Mouse (Mus musculus): Measurements from ENCODE around the gene Tigar. TPM values are rescaled to one million over a fixed set of nuclear protein-coding genes. Genes with fewer than 3 reads are reported as not detected.

Gene Tigar
- polyA plus RNA-seq, 1 experiment from 2014 or later, result 9.1 TPM

- ATAC-seq (ENCODE audit: insufficient number of reproducible peaks, low FRiP score), result peak; percentile 72
- H3K4me2 ChIP-seq, result peak overlapping the region; percentile 89
- peak overlapping the region; percentile 55 for H3K4me3 ChIP-seq
- peak overlapping the region; percentile 67 for H3K9ac ChIP-seq
- WGBS, result 1% methylated on average over 59 of the region's 59 CpGs
- no peaks in the 10 kb centered on the region for H3K9me3 ChIP-seq (replicated peaks)
- H3K36me3 ChIP-seq, result no peaks in the 10 kb centered on the region
- peaks cover 25% of the 10 kb centered on the region for H3K27me3 ChIP-seq (replicated peaks)
- H3K4me1 ChIP-seq (replicated peaks), result peaks cover 20% of the 10 kb centered on the region
- H3K27ac ChIP-seq (ENCODE audit: poor library complexity, severe bottlenecking), result no peak overlapping the region
These were observed 29.3 kb downstream of the Tigar start for GRCm38 (mm10) chr6:127079867-127080731.

GRCm38 (mm10) chr6:127072817-127073216 is 36.5 kb downstream of the Tigar start, which contains the start of gene Fgf23:
Fgf23 (plus strand) TSS chr6:127072902.
- no peaks in the 10 kb centered on the region for H3K9me3 ChIP-seq (replicated peaks)
- H3K36me3 ChIP-seq, result no peaks in the 10 kb centered on the region
- H3K9ac ChIP-seq, result no peak within 1 kb of the TSS
- H3K4me1 ChIP-seq (replicated peaks), result peaks cover 14% of the 10 kb centered on the region
- no peak within 1 kb of the TSS for H3K27ac ChIP-seq (ENCODE audit: poor library complexity, severe bottlenecking)
- WGBS, result 9% methylated on average over 5 of the region's 5 CpGs
- no peak within 1 kb of the TSS for H3K4me3 ChIP-seq
- H3K4me2 ChIP-seq, result peak within 1 kb of the TSS; percentile 24
- ATAC-seq (ENCODE audit: insufficient number of reproducible peaks, low FRiP score), result peak; percentile 80
- H3K27me3 ChIP-seq (replicated peaks), result no peaks in the 10 kb centered on the region

GRCm38 (mm10) chr6:127064815-127065214 is 44.5 kb downstream of the Tigar start:
- H3K4me3 ChIP-seq, result peak overlapping the region; percentile 39
- H3K27ac ChIP-seq (ENCODE audit: poor library complexity, severe bottlenecking), result peak overlapping the region; percentile 73
- H3K27me3 ChIP-seq (replicated peaks), result no peaks in the 10 kb centered on the region
- peak; percentile 76 for ATAC-seq (ENCODE audit: insufficient number of reproducible peaks, low FRiP score)
- H3K4me2 ChIP-seq, result peak overlapping the region; percentile 64
- H3K4me1 ChIP-seq (replicated peaks), result peaks cover 21% of the 10 kb centered on the region
- 1% methylated on average over 14 of the region's 14 CpGs for WGBS
- peak overlapping the region; percentile 64 for H3K9ac ChIP-seq
- H3K36me3 ChIP-seq, result no peaks in the 10 kb centered on the region
- no peaks in the 10 kb centered on the region for H3K9me3 ChIP-seq (replicated peaks)

- no peak overlapping the region for H3K4me2 ChIP-seq
- H3K27me3 ChIP-seq (replicated peaks), result no peaks in the 10 kb centered on the region
- H3K4me1 ChIP-seq (replicated peaks), result peaks cover 21% of the 10 kb centered on the region
- no peaks in the 10 kb centered on the region for H3K36me3 ChIP-seq
- no peaks in the 10 kb centered on the region for H3K9me3 ChIP-seq (replicated peaks)
- no peak overlapping the region for H3K27ac ChIP-seq (ENCODE audit: poor library complexity, severe bottlenecking)
- H3K4me3 ChIP-seq, result no peak overlapping the region
- whole genome bisulfite sequencing, result 78% methylated on average over 3 of the region's 3 CpGs
- no peak for ATAC-seq (ENCODE audit: insufficient number of reproducible peaks, low FRiP score)
- no peak overlapping the region for H3K9ac ChIP-seq
These were observed 45.4 kb downstream of the Tigar start for GRCm38 (mm10) chr6:127063915-127064314.

GRCm38 (mm10) chr6:127059975-127060374 is 49.4 kb downstream of the Tigar start:
- Histone ChIP-seq H3K4me2 (no peak overlapping the region), H3K27me3 (replicated peaks) (no peaks in the 10 kb centered on the region), H3K9ac (no peak overlapping the region), H3K27ac (ENCODE audit: poor library complexity, severe bottlenecking) (no peak overlapping the region), H3K36me3 (no peaks in the 10 kb centered on the region), H3K9me3 (replicated peaks) (no peaks in the 10 kb centered on the region), H3K4me3 (no peak overlapping the region), H3K4me1 (replicated peaks) (peaks cover 10% of the 10 kb centered on the region)
- WGBS, result 82% methylated on average over 4 of the region's 4 CpGs
- ATAC-seq (ENCODE audit: insufficient number of reproducible peaks, low FRiP score), result no peak

GRCm38 (mm10) chr6:127056990-127057588 is 52.3 kb downstream of the Tigar start:
- Histone ChIP-seq H3K36me3 (no peaks in the 10 kb centered on the region), H3K4me2 (no peak overlapping the region), H3K27me3 (replicated peaks) (no peaks in the 10 kb centered on the region), H3K4me3 (no peak overlapping the region), H3K9me3 (replicated peaks) (no peaks in the 10 kb centered on the region), H3K4me1 (replicated peaks) (no peaks in the 10 kb centered on the region), H3K9ac (no peak overlapping the region), H3K27ac (ENCODE audit: poor library complexity, severe bottlenecking) (no peak overlapping the region)
- ATAC-seq (ENCODE audit: insufficient number of reproducible peaks, low FRiP score), result no peak
- 67% methylated on average over 12 of the region's 12 CpGs for WGBS

- 67% methylated on average over 4 of the region's 4 CpGs for WGBS
- Histone ChIP-seq H3K27ac (ENCODE audit: poor library complexity, severe bottlenecking) (no peak overlapping the region), H3K9ac (no peak overlapping the region), H3K4me2 (no peak overlapping the region), H3K4me1 (replicated peaks) (no peaks in the 10 kb centered on the region), H3K36me3 (no peaks in the 10 kb centered on the region), H3K27me3 (replicated peaks) (no peaks in the 10 kb centered on the region), H3K9me3 (replicated peaks) (no peaks in the 10 kb centered on the region), H3K4me3 (no peak overlapping the region)
- no peak for ATAC-seq (ENCODE audit: insufficient number of reproducible peaks, low FRiP score)
These were observed 58.5 kb downstream of the Tigar start for GRCm38 (mm10) chr6:127050847-127051246.

GRCm38 (mm10) chr6:127044909-127045308 is 64.4 kb downstream of the Tigar start:
- no peak overlapping the region for H3K4me2 ChIP-seq
- ATAC-seq (ENCODE audit: insufficient number of reproducible peaks, low FRiP score), result peak; percentile 48; the same call in 1 of the 2 replicates

More at GRCm38 (mm10) chr6:127044909-127045308, 64.4 kb downstream of the Tigar start:
- WGBS, result 39% methylated on average over 6 of the region's 6 CpGs
- Histone ChIP-seq H3K9me3 (replicated peaks) (no peaks in the 10 kb centered on the region), H3K4me1 (replicated peaks) (peaks cover 8% of the 10 kb centered on the region), H3K36me3 (no peaks in the 10 kb centered on the region), H3K27me3 (replicated peaks) (no peaks in the 10 kb centered on the region), H3K4me3 (no peak overlapping the region), H3K9ac (peak overlapping the region; percentile 8; the same call in 1 of the 2 replicates), H3K27ac (ENCODE audit: poor library complexity, severe bottlenecking) (no peak overlapping the region)

Other genes with a start within 250 kb of the Tigar start
- 0.17 TPM in 1 of 2 replicates, not detected in the other for gene Dyrk4, start 187.7 kb downstream of the Tigar start, polyA plus RNA-seq (2016; fragmentation: Nextera tagmentation; extraction: Ambion mirVana)
- gene Rad51ap1, start 170.0 kb downstream of the Tigar start, polyA plus RNA-seq (2016; fragmentation: Nextera tagmentation; extraction: Ambion mirVana), result 39.1 and 42.5 TPM in 2 replicates
- 12.6 and 13.2 TPM in 2 replicates for gene D6Wsu163e, start 169.6 kb downstream of the Tigar start, polyA plus RNA-seq (2016; fragmentation: Nextera tagmentation; extraction: Ambion mirVana)
- 0.06 and 0.13 TPM in 2 replicates for gene Fgf6, start 94.0 kb downstream of the Tigar start, polyA plus RNA-seq (2016; fragmentation: Nextera tagmentation; extraction: Ambion mirVana)
- 0.27 and 0.40 TPM in 2 replicates for gene Fgf23, start 36.7 kb downstream of the Tigar start, polyA plus RNA-seq (2016; fragmentation: Nextera tagmentation; extraction: Ambion mirVana)
- gene Ccnd2, start 42.6 kb upstream of the Tigar start, polyA plus RNA-seq (2016; fragmentation: Nextera tagmentation; extraction: Ambion mirVana), result 650 and 669 TPM in 2 replicates